Mouse (Mus musculus) lung, postnatal 0 days (tissue): ENCODE data around the gene Cox4i2. TPM values are rescaled to one million over a fixed set of nuclear protein-coding genes. Genes with fewer than 3 reads are reported as not detected.

Experiments
- ATAC-seq: fragments of 200-750 bp; cut with Nextera tagmentation; 2 replicates; pipeline ENCODE4 v1.8.0; 2017; ENCODE audit warnings: moderate library complexity
- DNase-seq: peaks from one replicate; pipeline ENCODE4 v3.0.0-alpha.2; 2016; ENCODE audit warnings: low spot score
- H3K27ac ChIP-seq: fragments of 300-500 bp; sonication (generic); 2 replicates; pipeline ENCODE4 v1.5.1; 2014; ENCODE audit warnings: antibody characterized with exemption, mild to moderate bottlenecking, low read length, mixed read lengths
- H3K27me3 ChIP-seq: fragments of 300-500 bp; sonication (generic); replicated peaks from 2 replicates; pipeline ENCODE4 v1.6.1; 2014; ENCODE audit warnings: low read length, mixed read lengths; ENCODE audit not compliant: insufficient read depth
- H3K36me3 ChIP-seq: fragments of 300-500 bp; sonication (generic); 2 replicates; pipeline ENCODE4 v1.6.1; 2014; ENCODE audit warnings: low read length, mixed read lengths; ENCODE audit not compliant: insufficient read depth
- H3K4me1 ChIP-seq: fragments of 300-500 bp; sonication (generic); 2 replicates; pipeline ENCODE4 v1.6.1; 2014; ENCODE audit warnings: antibody characterized with exemption, low read depth, low read length, mixed read lengths; ENCODE audit not compliant: insufficient read depth
- H3K4me2 ChIP-seq: fragments of 300-500 bp; sonication (generic); replicated peaks from 2 replicates; pipeline ENCODE4 v1.6.1; 2014; ENCODE audit warnings: low read depth, mild to moderate bottlenecking, low read length, moderate library complexity, mixed read lengths
- H3K4me3 ChIP-seq: fragments of 300-500 bp; sonication (generic); 2 replicates; pipeline ENCODE4 v1.5.1; 2014; ENCODE audit warnings: low read depth, low read length
- H3K9ac ChIP-seq: fragments of 300-500 bp; sonication (generic); replicated peaks from 2 replicates; pipeline ENCODE4 v1.6.1; 2014; ENCODE audit warnings: low read depth, mild to moderate bottlenecking
- H3K9me3 ChIP-seq: fragments of 300-500 bp; sonication (generic); 2 replicates; pipeline ENCODE4 v1.6.1; 2016; ENCODE audit warnings: low read length, mixed read lengths
- CTCF ChIP-seq: IDR thresholded peaks from 2 replicates; pipeline ENCODE4 v1.5.1; 2016; ENCODE audit warnings: antibody characterized with exemption, mild to moderate bottlenecking
- EP300 ChIP-seq: IDR thresholded peaks from 2 replicates; pipeline ENCODE4 v1.6.1; 2016; ENCODE audit warnings: antibody characterized with exemption, mild to moderate bottlenecking, control low read depth
- WGBS: fragments of 180-500 bp; shearing (Covaris S2); extraction: QIAGEN DNeasy Blood & Tissue Kit; methylation state at CpG from one replicate; pipeline ENCODE4 v1.1.7; 2014; 5-methylcytosine and 5-hydroxymethylcytosine counted together
- polyA plus RNA-seq: library from polyadenylated mRNA; unstranded; fragments of >200 nt; fragmentation: Nextera tagmentation; extraction: Ambion mirVana; gene quantifications from 2 replicates; pipeline ENCODE4 v1.2.1, GENCODE M21; 2015

Gene Cox4i2
- polyA plus RNA-seq, 1 experiment from 2014 or later: 228 TPM

- DNase-seq: no peak
- Histone ChIP-seq H3K4me1 (peaks cover 6% of the 10 kb centered on the region; the same call in 1 of the 2 replicates), H3K4me3 (no peak overlapping the region), H3K9me3 (no peaks in the 10 kb centered on the region), H3K27me3 (no peaks in the 10 kb centered on the region), H3K4me2 (no peak overlapping the region), H3K36me3 (no peaks in the 10 kb centered on the region), H3K27ac (no peak overlapping the region), H3K9ac (no peak overlapping the region)
- ATAC-seq: no peak
- TF ChIP-seq EP300 (no peak), CTCF (no peak)
- 87% methylated on average over 1 of the region's 1 CpGs for WGBS
Observed at GRCm38 (mm10) chr2:152797589-152797988, 43.6 kb downstream of the Cox4i2 start.

GRCm38 (mm10) chr2:152799954-152800761 lies 46.2 kb downstream of the Cox4i2 start:
- ATAC-seq: no peak
- 63% methylated on average over 7 of the region's 7 CpGs for WGBS
- DNase-seq: no peak

DNA sequence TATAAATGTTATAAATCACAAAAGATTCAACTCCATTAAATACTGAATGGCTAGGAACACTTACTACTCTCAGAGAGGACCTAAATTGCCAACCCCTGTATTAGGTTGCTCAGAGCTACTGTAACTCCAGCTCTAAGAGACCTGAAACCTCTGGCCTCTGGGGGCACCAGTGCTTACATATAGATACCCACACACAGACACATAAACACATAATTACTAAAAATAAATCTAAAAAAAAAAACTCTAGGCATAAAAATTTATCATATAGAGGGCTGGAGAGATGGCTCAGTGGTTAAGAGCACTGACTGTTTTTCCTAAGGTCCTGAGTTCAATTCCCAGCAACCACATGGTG lies 46.8 kb downstream of the Cox4i2 start:
- no peak for TF ChIP-seq EP300
- 0 out of 2 replicates have a peak, but pooled peaks have one; percentile 9 for TF ChIP-seq CTCF
- H3K4me2 ChIP-seq: no peak overlapping the region
- H3K27ac ChIP-seq: no peak overlapping the region
- no peaks in the 10 kb centered on the region for H3K9me3 ChIP-seq
- DNase-seq: no peak
- H3K4me3 ChIP-seq: no peak overlapping the region
- peaks cover 15% of the 10 kb centered on the region for H3K4me1 ChIP-seq
- H3K27me3 ChIP-seq: no peaks in the 10 kb centered on the region
- H3K36me3 ChIP-seq: no peaks in the 10 kb centered on the region
- H3K9ac ChIP-seq: no peak overlapping the region
- ATAC-seq: no peak

More at GRCm38 (mm10) chr2:152799954-152800761, 46.2 kb downstream of the Cox4i2 start:
- no peak overlapping the region for H3K4me3 ChIP-seq
- H3K4me2 ChIP-seq: no peak overlapping the region
- no peak overlapping the region for H3K9ac ChIP-seq
- TF ChIP-seq CTCF (no peak), EP300 (no peak)
- H3K4me1 ChIP-seq: peaks cover 9% of the 10 kb centered on the region
- no peaks in the 10 kb centered on the region for H3K27me3 ChIP-seq
- no peak overlapping the region for H3K27ac ChIP-seq
- no peaks in the 10 kb centered on the region for H3K9me3 ChIP-seq
- H3K36me3 ChIP-seq: no peaks in the 10 kb centered on the region

- Histone ChIP-seq H3K27me3 (no peaks in the 10 kb centered on the region), H3K4me2 (no peak overlapping the region), H3K9ac (no peak overlapping the region), H3K27ac (no peak overlapping the region), H3K36me3 (no peaks in the 10 kb centered on the region), H3K4me3 (no peak overlapping the region), H3K4me1 (peaks cover 27% of the 10 kb centered on the region), H3K9me3 (no peaks in the 10 kb centered on the region)
- 86% methylated on average over 10 of the region's 10 CpGs for WGBS
- no peak for TF ChIP-seq EP300
- TF ChIP-seq CTCF: no peak
- ATAC-seq (no peak), DNase-seq (no peak)
Observed at GRCm38 (mm10) chr2:152802303-152802702, 48.3 kb downstream of the Cox4i2 start.

GRCm38 (mm10) chr2:152803081-152803480 lies 49.1 kb downstream of the Cox4i2 start:
- H3K9ac ChIP-seq: no peak overlapping the region
- no peak for TF ChIP-seq CTCF
- TF ChIP-seq EP300: no peak
- H3K4me3 ChIP-seq: no peak overlapping the region
- no peaks in the 10 kb centered on the region for H3K36me3 ChIP-seq
- no peaks in the 10 kb centered on the region for H3K9me3 ChIP-seq
- H3K4me2 ChIP-seq: no peak overlapping the region
- H3K27me3 ChIP-seq: no peaks in the 10 kb centered on the region
- DNase-seq (no peak), ATAC-seq (no peak)
- H3K27ac ChIP-seq: no peak overlapping the region
- 91% methylated on average over 5 of the region's 5 CpGs for WGBS
- peaks cover 27% of the 10 kb centered on the region for H3K4me1 ChIP-seq

- H3K9me3 ChIP-seq: no peaks in the 10 kb centered on the region
- H3K4me3 ChIP-seq: no peak overlapping the region
- peaks cover 27% of the 10 kb centered on the region for H3K4me1 ChIP-seq
- H3K27ac ChIP-seq: peak overlapping the region; percentile 82
- H3K4me2 ChIP-seq: peak overlapping the region; percentile 19; the same call in 1 of the 2 replicates
- TF ChIP-seq EP300 (no peak), CTCF (no peak)
- peak; percentile 84 for ATAC-seq
- no peaks in the 10 kb centered on the region for H3K27me3 ChIP-seq
- DNase-seq: peak; percentile 85
- 11% methylated on average over 6 of the region's 6 CpGs for WGBS
- H3K36me3 ChIP-seq: no peaks in the 10 kb centered on the region; the same call in 1 of the 2 replicates
- H3K9ac ChIP-seq: no peak overlapping the region
Observed at GRCm38 (mm10) chr2:152804408-152805110, 50.6 kb downstream of the Cox4i2 start.
